Mouse (Mus musculus): ENCODE data around the gene Dlg1. TPM values are rescaled to one million over a fixed set of nuclear protein-coding genes. Genes with fewer than 3 reads are reported as not detected.

Dlg1 gene
- polyA plus RNA-seq (2014; fragmentation: Illumina TruSeq; extraction: RNeasy Lipid Tissue Mini Kit (QIAGEN cat#74804); ENCODE audit: low read depth, low replicate concordance) = 128 TPM

DNA sequence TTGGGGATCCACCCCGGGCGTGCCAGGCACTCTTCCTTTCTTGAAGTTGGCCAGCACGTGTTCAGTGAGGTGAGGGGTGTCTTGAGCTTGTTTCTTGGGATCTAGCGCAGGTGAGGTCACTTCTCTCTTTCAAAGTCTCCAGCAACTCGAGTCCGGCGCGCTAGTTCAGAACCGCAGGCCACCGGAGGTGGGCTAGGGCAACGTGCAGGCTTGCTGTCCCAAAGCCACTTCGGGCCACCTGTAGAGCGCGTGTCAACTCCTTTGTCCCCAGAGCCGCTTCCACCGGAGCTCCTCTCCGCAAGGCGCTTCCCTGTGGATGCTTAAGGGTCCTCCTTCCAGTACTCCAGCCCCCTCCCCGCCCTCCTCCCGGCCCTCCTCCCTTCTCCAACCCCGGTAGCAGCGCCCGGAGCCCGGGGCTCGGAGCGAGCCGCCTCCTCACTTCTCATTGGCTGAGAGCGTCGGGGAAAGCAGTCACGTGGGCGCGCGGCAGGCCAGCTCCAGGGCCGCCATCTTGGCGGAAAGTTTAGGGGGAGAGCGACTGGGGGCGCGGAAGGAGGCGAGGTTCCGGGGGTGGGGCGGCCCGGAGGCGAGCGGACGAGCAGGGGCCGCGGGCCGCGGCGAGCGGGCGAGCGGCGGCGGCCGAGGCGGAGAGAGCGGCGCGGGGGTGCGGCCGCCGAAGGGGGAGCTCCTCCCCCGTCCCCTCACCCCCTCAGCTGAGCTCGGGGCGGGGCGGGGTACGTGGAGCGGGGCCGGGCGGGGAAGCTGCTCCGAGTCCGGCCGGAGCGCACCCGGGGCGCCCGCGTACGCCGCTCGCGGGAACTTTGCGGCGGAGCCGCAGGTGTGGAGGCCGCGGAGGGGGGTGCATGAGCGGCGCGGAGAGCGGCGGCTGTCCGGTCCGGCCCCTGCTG, at the start of gene Dlg1:
Gene Dlg1, plus strand, starts transcription at position 65 of the 908 bp plus-strand sequence.

DNA sequence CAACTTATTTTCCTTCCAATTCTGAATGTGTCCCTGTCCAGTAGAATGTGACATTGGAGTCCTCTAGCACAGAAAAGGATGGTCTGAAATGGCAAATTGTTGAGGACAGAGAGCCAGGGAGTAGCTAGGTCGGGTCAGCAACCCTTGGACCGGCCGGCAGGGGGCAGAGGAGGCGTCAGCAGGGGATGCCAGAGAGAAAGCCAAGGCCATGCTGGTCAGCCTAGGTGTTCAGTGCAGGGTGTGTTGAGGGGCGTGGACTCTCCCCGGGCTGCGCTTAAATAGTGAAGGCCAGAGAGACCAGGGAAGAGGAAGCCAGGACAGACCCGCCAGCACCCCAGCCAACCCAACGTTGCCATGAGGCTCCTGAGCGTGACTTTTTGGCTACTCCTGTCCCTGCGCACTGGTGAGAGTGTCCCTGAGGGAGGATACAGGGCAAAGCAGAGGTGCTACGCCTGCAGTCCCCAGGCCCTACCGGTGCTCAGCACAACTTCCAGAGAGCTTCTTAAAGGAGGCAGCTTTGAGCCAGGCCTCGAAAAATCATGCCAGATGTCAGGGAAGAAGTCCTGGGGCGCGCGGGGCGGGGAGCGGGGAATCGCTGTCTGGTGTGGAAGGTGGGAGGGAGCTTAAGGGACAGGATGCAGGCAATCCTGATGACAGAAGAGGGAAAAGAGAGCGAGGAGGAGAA, 215.5 kb downstream of the Dlg1 start, which contains the start of gene Meltf:
Gene Meltf, plus strand, starts transcription at position 238 of the 685 bp plus-strand sequence.

Other genes with a start within 250 kb of the Dlg1 start
- 30.0 TPM for gene Bdh1, start 241.2 kb upstream of the Dlg1 start, polyA plus RNA-seq (2014; fragmentation: Illumina TruSeq; extraction: RNeasy Lipid Tissue Mini Kit (QIAGEN cat#74804); ENCODE audit: low read depth, low replicate concordance)
- not detected for gene Meltf, start 215.4 kb downstream of the Dlg1 start, polyA plus RNA-seq (2014; fragmentation: Illumina TruSeq; extraction: RNeasy Lipid Tissue Mini Kit (QIAGEN cat#74804); ENCODE audit: low read depth, low replicate concordance)

Data from kidney, adult 10 weeks (tissue).